In genomic region chr11:50638197-50638867, GRCm38 (mm10) we compare ENCODE assay signal across 20 mouse cellular contexts. TPM values are rescaled to one million over a fixed set of nuclear protein-coding genes. Genes with fewer than 3 reads are reported as not detected.
DNase-seq lines count a peak whose midpoint lies in the region; ATAC-seq lines count a peak whose summit lies in the region.
"Had no signal": no experiment of that assay in that cellular context is flagged by ENCODE, and none has a peak within 500 bp of the region (broad histone marks: within the 10 kb centered on the region; RNA-seq: fewer than 3 reads in every experiment).

No protein-coding gene starts in this region.

- H3K4me2 ChIP-seq in hindbrain, embryonic 16.5 days (ENCODE audit: low read length), result no peak overlapping the region
- no peak overlapping the region for H3K4me2 ChIP-seq in hindbrain, embryonic 12.5 days (replicated peaks)
- no peak overlapping the region for H3K4me2 ChIP-seq in heart, embryonic 12.5 days
- H3K4me2 ChIP-seq: hindbrain, embryonic 14.5 days; liver, embryonic 15.5 days had no signal

- WGBS in hindbrain, embryonic 16.5 days, result 87% methylated on average over 13 of the region's 13 CpGs
- WGBS in hindbrain, embryonic 12.5 days, result 93% methylated on average over 13 of the region's 13 CpGs
- 90% methylated on average over 13 of the region's 13 CpGs for WGBS in heart, embryonic 12.5 days

- H3K9ac ChIP-seq in hindbrain, embryonic 16.5 days (ENCODE audit: low read depth, low read length), result no peak overlapping the region
- no peak overlapping the region for H3K9ac ChIP-seq in hindbrain, embryonic 12.5 days
- H3K9ac ChIP-seq in heart, embryonic 12.5 days, result no peak overlapping the region
- H3K9ac ChIP-seq: hindbrain, embryonic 14.5 days; liver, embryonic 15.5 days had no signal

- H3K36me3 ChIP-seq in hindbrain, embryonic 16.5 days (ENCODE audit: control insufficient read depth, insufficient read depth, low read length), result no peaks in the 10 kb centered on the region
- H3K36me3 ChIP-seq in hindbrain, embryonic 12.5 days, result no peaks in the 10 kb centered on the region
- H3K36me3 ChIP-seq in heart, embryonic 12.5 days, result no peaks in the 10 kb centered on the region
- H3K36me3 ChIP-seq: liver, embryonic 15.5 days; midbrain, embryonic 10.5 days had no signal

- H3K27ac ChIP-seq in hindbrain, embryonic 16.5 days (ENCODE audit: low read depth, low read length), result no peak overlapping the region
- no peak overlapping the region for H3K27ac ChIP-seq in hindbrain, embryonic 12.5 days
- H3K27ac ChIP-seq in heart, embryonic 12.5 days (ENCODE audit: poor library complexity, severe bottlenecking), result no peak overlapping the region
- H3K27ac ChIP-seq: hindbrain, embryonic 14.5 days; liver, embryonic 15.5 days; midbrain, embryonic 10.5 days had no signal

- no peaks in the 10 kb centered on the region for H3K9me3 ChIP-seq in hindbrain, embryonic 16.5 days (ENCODE audit: control insufficient read depth, low read length)
- no peaks in the 10 kb centered on the region; the same call in 1 of the 2 replicates for H3K9me3 ChIP-seq in hindbrain, embryonic 12.5 days (replicated peaks)
- peaks cover 5% of the 10 kb centered on the region; the same call in 1 of the 2 replicates for H3K9me3 ChIP-seq in heart, embryonic 12.5 days (replicated peaks)
- H3K9me3 ChIP-seq: liver, embryonic 15.5 days; midbrain, embryonic 10.5 days had no signal

- ATAC-seq in hindbrain, embryonic 16.5 days, result peak; percentile 58; the same call in 1 of the 2 replicates
- no peak for ATAC-seq in hindbrain, embryonic 12.5 days (ENCODE audit: low FRiP score)
- ATAC-seq in cerebellum, adult (ENCODE audit: insufficient number of reproducible peaks, low FRiP score, low TSS enrichment), result peak; percentile 71
- ATAC-seq in megakaryocyte progenitor cell, adult 5-6 weeks (replicated peaks; ENCODE audit: poor library complexity), result peak; percentile 60
- ATAC-seq in heart, embryonic 12.5 days (ENCODE audit: insufficient number of reproducible peaks, low FRiP score), result no peak
- ATAC-seq: forebrain, embryonic 14.5 days; intestine, postnatal 0 days had no signal

- H3K4me1 ChIP-seq in hindbrain, embryonic 16.5 days (ENCODE audit: control insufficient read depth, insufficient read depth, low read depth, low read length), result no peaks in the 10 kb centered on the region
- H3K4me1 ChIP-seq in hindbrain, embryonic 12.5 days, result no peaks in the 10 kb centered on the region
- peaks cover 22% of the 10 kb centered on the region for H3K4me1 ChIP-seq in heart, embryonic 12.5 days (replicated peaks)
- H3K4me1 ChIP-seq: liver, embryonic 15.5 days; midbrain, embryonic 10.5 days had no signal

- no peaks in the 10 kb centered on the region for H3K27me3 ChIP-seq in hindbrain, embryonic 16.5 days (replicated peaks; ENCODE audit: control insufficient read depth, insufficient read depth, low read length)
- no peaks in the 10 kb centered on the region for H3K27me3 ChIP-seq in hindbrain, embryonic 12.5 days
- no peaks in the 10 kb centered on the region for H3K27me3 ChIP-seq in heart, embryonic 12.5 days (replicated peaks)
- H3K27me3 ChIP-seq: liver, embryonic 15.5 days had no signal

- no peak overlapping the region for H3K4me3 ChIP-seq in hindbrain, embryonic 16.5 days (ENCODE audit: low read length)
- H3K4me3 ChIP-seq in hindbrain, embryonic 12.5 days, result no peak overlapping the region
- H3K4me3 ChIP-seq in heart, embryonic 12.5 days, result no peak overlapping the region
- H3K4me3 ChIP-seq: erythroblast, embryonic 14.5 days; liver, embryonic 15.5 days; midbrain, embryonic 10.5 days; myocyte had no signal

- DNase-seq in cerebellum, adult 9-11 months, result peak; percentile 84
- DNase-seq in neural tube, embryonic 10.5 days (ENCODE audit: extremely low spot score, low spot score), result no peak
- DNase-seq: adrenal gland, postnatal 36 days; B cell, adult 2 months; kidney, postnatal 14 days; lung, postnatal 10 days; retina, postnatal 1 day; thymus, adult 18-20 months had no signal

RNA-seq across cellular contexts. Expression of gene Adamts2, which starts 36.4 kb away (rescaled TPM):
- 4.7 and 5.3 TPM in 2 replicates for polyA plus RNA-seq in hindbrain, embryonic 16.5 days (2015; fragmentation: Nextera tagmentation; extraction: Ambion mirVana)
- 7.1 and 9.0 TPM in 2 replicates for polyA plus RNA-seq in hindbrain, embryonic 12.5 days (2016; fragmentation: Nextera tagmentation; extraction: Ambion mirVana)
- total RNA-seq in megakaryocyte progenitor cell, adult 5-6 weeks (2015), result 0.17 TPM in 1 of 2 replicates, not detected in the other
- total RNA-seq in megakaryocyte progenitor cell, adult 5-6 weeks (2017), result not detected in 2 replicates
- 7.4 and 7.5 TPM in 2 replicates for polyA plus RNA-seq in heart, embryonic 12.5 days (2016; fragmentation: Nextera tagmentation; extraction: Ambion mirVana)
- polyA plus RNA-seq: erythroblast, embryonic 14.5 days had no signal

Comparison
In these comparisons a context has a peak if more than half of its experiments do, and no peak if none do; other contexts are left out.
1. ATAC-seq: peak in hindbrain, embryonic 16.5 days (single experiment), cerebellum, adult (single experiment) and megakaryocyte progenitor cell, adult 5-6 weeks (single experiment); none in hindbrain, embryonic 12.5 days (single experiment) and heart, embryonic 12.5 days (single experiment).